Mouse (Mus musculus) hindbrain, embryonic 11.5 days (tissue): ENCODE measurements at regions not wholly inside any gene's neighbourhood (a gene's known extent, or its start where the extent isn't known, plus 50 kb on each side); places are given as distances from the start of the nearest gene placed in this dataset.
"Not testable (repeated sequence)": the region's sequence is repeated elsewhere in the genome, so short reads cannot be mapped to it uniquely, and the experiment has no call there.

Experiments
- ATAC-seq: fragments of 200-750 bp; cut with Nextera tagmentation; 2 replicates; pipeline ENCODE4 v1.8.0; 2017; ENCODE audit warnings: mild to moderate bottlenecking, moderate TSS enrichment, moderate library complexity; ENCODE audit not compliant: low FRiP score
- DNase-seq: peaks from one replicate; pipeline ENCODE4 v3.0.0-alpha.2; 2015; ENCODE audit warnings: low spot score
- H3K27ac ChIP-seq: fragments of 300-500 bp; sonication (generic); 2 replicates; pipeline ENCODE4 v1.5.1; 2014; ENCODE audit warnings: mild to moderate bottlenecking, low read depth, low read length
- H3K27me3 ChIP-seq: fragments of 300-500 bp; sonication (generic); 2 replicates; pipeline ENCODE4 v1.6.1; 2014; ENCODE audit warnings: mild to moderate bottlenecking, low read length, moderate library complexity, mixed read lengths; ENCODE audit not compliant: control insufficient read depth, insufficient read depth
- H3K36me3 ChIP-seq: fragments of 300-500 bp; sonication (generic); 2 replicates; pipeline ENCODE4 v1.6.1; 2014; ENCODE audit warnings: mild to moderate bottlenecking, low read length, moderate library complexity, mixed read lengths; ENCODE audit not compliant: control insufficient read depth, insufficient read depth
- H3K4me1 ChIP-seq: fragments of 300-500 bp; sonication (generic); replicated peaks from 2 replicates; pipeline ENCODE4 v1.6.1; 2014; ENCODE audit warnings: low read length, mixed read lengths; ENCODE audit not compliant: control insufficient read depth, insufficient read depth
- H3K4me2 ChIP-seq: fragments of 300-500 bp; sonication (generic); replicated peaks from 2 replicates; pipeline ENCODE4 v1.6.1; 2014; ENCODE audit warnings: mild to moderate bottlenecking, low read depth, low read length
- H3K4me3 ChIP-seq: fragments of 300-500 bp; sonication (generic); 2 replicates; pipeline ENCODE4 v1.5.1; 2014; ENCODE audit warnings: low read depth, low read length
- H3K9ac ChIP-seq: fragments of 300-500 bp; sonication (generic); 2 replicates; pipeline ENCODE4 v1.6.1; 2014; ENCODE audit warnings: low read depth, low read length
- H3K9me3 ChIP-seq: fragments of 300-500 bp; sonication (generic); 2 replicates; pipeline ENCODE4 v1.6.1; 2016; ENCODE audit warnings: low read length; ENCODE audit not compliant: control insufficient read depth
- WGBS: fragments of 180-500 bp; shearing (Covaris S2); extraction: QIAGEN DNeasy Blood & Tissue Kit; methylation state at CpG from one replicate; pipeline ENCODE4 v1.1.7; 2014; 5-methylcytosine and 5-hydroxymethylcytosine counted together

GRCm38 (mm10) chr12:95491806-95492436 lies 200.1 kb upstream of the Flrt2 start:
- DNase-seq, H3K4me3 ChIP-seq: not testable (repeated sequence)
- 49% methylated on average over 3 of the region's 3 CpGs for WGBS

GRCm38 (mm10) chr12:95501443-95501842 lies 190.6 kb upstream of the Flrt2 start:
- H3K27ac ChIP-seq: no peak overlapping the region
- ATAC-seq (no peak), DNase-seq (no peak)
- no peaks in the 10 kb centered on the region for H3K27me3 ChIP-seq
- no peak overlapping the region for H3K4me3 ChIP-seq
- no peak overlapping the region for H3K4me2 ChIP-seq
- WGBS: 86% methylated on average over 3 of the region's 3 CpGs
- H3K9ac ChIP-seq: no peak overlapping the region
- H3K4me1 ChIP-seq: no peaks in the 10 kb centered on the region
- H3K9me3 ChIP-seq: no peaks in the 10 kb centered on the region
- H3K36me3 ChIP-seq: no peaks in the 10 kb centered on the region

More at GRCm38 (mm10) chr12:95491806-95492436, 200.1 kb upstream of the Flrt2 start:
- not testable (repeated sequence) for H3K36me3 ChIP-seq, H3K4me2 ChIP-seq, H3K4me1 ChIP-seq, H3K27me3 ChIP-seq, H3K9ac ChIP-seq, H3K9me3 ChIP-seq, H3K27ac ChIP-seq, ATAC-seq

- WGBS: 84% methylated on average over 2 of the region's 2 CpGs
- Histone ChIP-seq H3K27ac (no peak overlapping the region), H3K4me1 (no peaks in the 10 kb centered on the region), H3K4me2 (no peak overlapping the region), H3K9ac (no peak overlapping the region), H3K36me3 (no peaks in the 10 kb centered on the region), H3K9me3 (no peaks in the 10 kb centered on the region), H3K4me3 (no peak overlapping the region), H3K27me3 (no peaks in the 10 kb centered on the region)
- ATAC-seq: no peak
- no peak for DNase-seq
Measured at GRCm38 (mm10) chr12:95520008-95520407, 172.0 kb upstream of the Flrt2 start.

DNA sequence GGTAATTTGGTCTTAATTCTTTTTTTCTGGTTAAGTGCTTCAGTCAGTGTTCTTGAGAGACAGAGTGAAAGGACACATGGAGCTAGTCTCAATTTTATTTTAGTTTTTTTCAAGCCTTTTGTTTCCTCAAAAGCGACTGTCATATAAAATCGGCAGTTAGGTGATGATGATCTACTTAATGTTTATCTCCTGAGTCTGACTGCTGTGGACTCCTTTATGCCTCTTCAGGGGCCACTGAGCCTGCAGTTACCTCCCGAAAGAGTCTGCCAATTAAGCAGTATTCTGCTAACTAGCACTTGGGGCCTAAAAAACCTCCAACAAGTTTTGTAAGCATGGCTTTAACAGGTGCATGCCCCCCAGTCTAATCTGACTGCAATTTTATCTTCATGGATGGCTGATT lies 170.0 kb upstream of the Flrt2 start:
- WGBS: 82% methylated on average over 3 of the region's 3 CpGs
- no peaks in the 10 kb centered on the region for H3K36me3 ChIP-seq
- H3K9me3 ChIP-seq: no peaks in the 10 kb centered on the region
- no peak overlapping the region for H3K27ac ChIP-seq
- no peaks in the 10 kb centered on the region for H3K4me1 ChIP-seq
- H3K27me3 ChIP-seq: no peaks in the 10 kb centered on the region
- H3K4me3 ChIP-seq: no peak overlapping the region
- no peak overlapping the region for H3K9ac ChIP-seq
- ATAC-seq: no peak
- no peak overlapping the region for H3K4me2 ChIP-seq
- DNase-seq: no peak

GRCm38 (mm10) chr12:95533888-95534639 lies 158.0 kb upstream of the Flrt2 start:
- WGBS: 85% methylated on average over 8 of the region's 8 CpGs
- no peak for DNase-seq
- no peak for ATAC-seq

GRCm38 (mm10) chr12:95547301-95547700 lies 144.7 kb upstream of the Flrt2 start:
- Histone ChIP-seq H3K4me2 (no peak overlapping the region), H3K4me3 (no peak overlapping the region), H3K4me1 (no peaks in the 10 kb centered on the region), H3K9ac (no peak overlapping the region), H3K27ac (no peak overlapping the region), H3K9me3 (no peaks in the 10 kb centered on the region), H3K27me3 (no peaks in the 10 kb centered on the region), H3K36me3 (no peaks in the 10 kb centered on the region)
- ATAC-seq: no peak
- peak; percentile 17 for DNase-seq
- 31% methylated on average over 6 of the region's 6 CpGs for WGBS

More at GRCm38 (mm10) chr12:95533888-95534639, 158.0 kb upstream of the Flrt2 start:
- Histone ChIP-seq H3K9me3 (no peaks in the 10 kb centered on the region), H3K9ac (no peak overlapping the region), H3K4me1 (no peaks in the 10 kb centered on the region), H3K27me3 (no peaks in the 10 kb centered on the region), H3K4me3 (no peak overlapping the region), H3K36me3 (no peaks in the 10 kb centered on the region), H3K27ac (no peak overlapping the region), H3K4me2 (no peak overlapping the region)

DNA sequence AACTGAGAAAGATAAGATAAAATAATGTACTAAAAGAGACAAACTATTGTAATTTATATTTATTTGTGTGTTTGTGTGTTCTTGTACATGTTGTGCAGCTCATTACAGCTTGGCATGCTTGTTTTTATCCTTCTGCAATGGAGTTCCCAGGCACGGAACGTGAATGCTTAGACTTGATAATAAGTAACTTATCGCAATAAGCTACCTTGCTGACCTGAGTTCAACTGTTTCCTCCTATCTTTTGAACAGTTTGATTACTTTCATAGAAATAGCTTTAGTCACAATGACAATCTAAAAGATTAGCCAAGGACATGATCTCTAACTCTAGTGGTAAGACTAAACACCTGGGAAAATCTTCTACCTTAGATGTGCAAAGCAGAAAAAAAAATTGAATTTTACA lies 138.9 kb upstream of the Flrt2 start:
- no peaks in the 10 kb centered on the region for H3K36me3 ChIP-seq
- H3K9me3 ChIP-seq: no peaks in the 10 kb centered on the region
- H3K27ac ChIP-seq: no peak overlapping the region
- no peaks in the 10 kb centered on the region for H3K4me1 ChIP-seq
- H3K4me3 ChIP-seq: no peak overlapping the region
- no peak overlapping the region for H3K4me2 ChIP-seq
- no peaks in the 10 kb centered on the region for H3K27me3 ChIP-seq
- 91% methylated on average over 3 of the region's 3 CpGs for WGBS
- DNase-seq (no peak), ATAC-seq (no peak)
- no peak overlapping the region for H3K9ac ChIP-seq

- ATAC-seq (no peak), DNase-seq (no peak)
Measured at GRCm38 (mm10) chr12:95558706-95559406, 133.2 kb upstream of the Flrt2 start.

More at GRCm38 (mm10) chr12:95558706-95559406, 133.2 kb upstream of the Flrt2 start:
- Histone ChIP-seq H3K4me3 (no peak overlapping the region), H3K36me3 (no peaks in the 10 kb centered on the region), H3K4me2 (no peak overlapping the region), H3K9ac (no peak overlapping the region), H3K4me1 (no peaks in the 10 kb centered on the region), H3K27me3 (no peaks in the 10 kb centered on the region), H3K9me3 (no peaks in the 10 kb centered on the region), H3K27ac (no peak overlapping the region)
- 71% methylated on average over 6 of the region's 6 CpGs for WGBS
